9 mouse cellular contexts compared by ENCODE assay signal in the genomic region with DNA sequence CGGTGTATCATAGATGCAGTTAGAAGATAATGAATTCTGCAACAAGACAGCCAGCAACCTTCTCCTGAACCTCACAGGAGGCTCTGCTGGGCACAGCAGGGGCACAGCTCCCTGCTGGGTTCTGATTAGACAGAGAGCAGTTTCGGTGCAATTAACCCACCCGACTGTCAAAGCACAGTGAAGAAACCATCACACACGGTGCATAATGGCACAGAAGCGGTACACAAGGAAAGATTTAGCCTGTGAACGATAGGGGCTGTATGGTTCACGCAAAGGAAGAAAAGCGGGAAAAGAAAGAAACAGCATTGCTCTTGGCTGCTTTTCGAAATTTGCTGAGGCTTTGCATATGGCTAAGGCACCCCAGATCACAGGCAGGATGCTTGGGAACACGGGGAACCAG. TPM values are rescaled to one million over a fixed set of nuclear protein-coding genes. Genes with fewer than 3 reads are reported as not detected.
A peak's percentile ranks its signal among the peaks of the same experiment; 100 is the strongest.
DNase-seq lines count a peak whose midpoint lies in the region; ATAC-seq and TF ChIP-seq lines count a peak whose summit lies in the region.
"Had no signal": no experiment of that assay in that cellular context is flagged by ENCODE, and none has a peak within 500 bp of the region (broad histone marks: within the 10 kb centered on the region; RNA-seq: fewer than 3 reads in every experiment).

No protein-coding gene starts in this region.

- no peak for TF ChIP-seq POLR2A in kidney, adult 2 months (IDR thresholded peaks at IDR 0.05; ENCODE audit: low read depth, low read length)

- H3K4me2 ChIP-seq in forebrain, embryonic 16.5 days (ENCODE audit: low read length), result peak overlapping the region; percentile 29
- H3K4me2 ChIP-seq in midbrain, postnatal 0 days (ENCODE audit: low read depth, low read length, poor library complexity, severe bottlenecking), result no peak overlapping the region

- no peak for DNase-seq in kidney, adult 2 months
- DNase-seq in kidney, postnatal 36 days, result no peak
- DNase-seq in midbrain, postnatal 0 days (ENCODE audit: low spot score), result peak; percentile 35
- no peak for DNase-seq in right cerebral cortex, postnatal 4 days
- DNase-seq: adrenal gland, postnatal 10 days had no signal

- H3K4me1 ChIP-seq in kidney, adult 2 months (ENCODE audit: control insufficient read depth, insufficient read depth, low read length), result peaks cover 4% of the 10 kb centered on the region
- H3K4me1 ChIP-seq in brown adipose tissue, adult 24 weeks (ENCODE audit: control insufficient read depth, insufficient read depth, insufficient read length, low read length), result peaks cover 18% of the 10 kb centered on the region
- H3K4me1 ChIP-seq in forebrain, embryonic 16.5 days (replicated peaks; ENCODE audit: control insufficient read depth, insufficient read depth, low read length), result peaks cover 19% of the 10 kb centered on the region
- H3K4me1 ChIP-seq in midbrain, postnatal 0 days (ENCODE audit: insufficient read depth, low read length), result 0 out of 2 replicates have a peak, but pooled peaks cover 2% of the 10 kb centered on the region

- TF ChIP-seq CTCF in kidney, adult 2 months (conservative IDR thresholded peaks at IDR 0.05; ENCODE audit: insufficient read depth, insufficient read length, low read depth, low read length), result no peak
- TF ChIP-seq CTCF in midbrain, postnatal 0 days (IDR thresholded peaks at IDR 0.05), result peak; percentile 56

- H3K4me3 ChIP-seq in kidney, adult 2 months (ENCODE audit: insufficient read depth, low read depth, low read length), result no peak overlapping the region
- H3K4me3 ChIP-seq in brown adipose tissue, adult 24 weeks (ENCODE audit: insufficient read depth, low read depth, low read length), result no peak overlapping the region
- no peak overlapping the region for H3K4me3 ChIP-seq in forebrain, embryonic 16.5 days (replicated peaks; ENCODE audit: low read length)
- H3K4me3 ChIP-seq in midbrain, postnatal 0 days (ENCODE audit: low read depth, low read length), result no peak overlapping the region

- peak overlapping the region; percentile 86 for H3K27ac ChIP-seq in kidney, adult 2 months (ENCODE audit: insufficient read depth, low read depth, low read length)
- peak overlapping the region; percentile 100 for H3K27ac ChIP-seq in brown adipose tissue, adult 24 weeks (replicated peaks; ENCODE audit: low read depth, low read length)
- peak overlapping the region; percentile 17 for H3K27ac ChIP-seq in forebrain, embryonic 16.5 days (ENCODE audit: low read length)
- peak overlapping the region; percentile 38; the same call in 1 of the 2 replicates for H3K27ac ChIP-seq in midbrain, postnatal 0 days (ENCODE audit: low read depth, low read length)

- no peaks in the 10 kb centered on the region for H3K27me3 ChIP-seq in kidney, adult 2 months (replicated peaks; ENCODE audit: control insufficient read depth, insufficient read depth, low read length)
- no peaks in the 10 kb centered on the region for H3K27me3 ChIP-seq in forebrain, embryonic 16.5 days (replicated peaks; ENCODE audit: control insufficient read depth, insufficient read depth, low read length)
- H3K27me3 ChIP-seq in midbrain, postnatal 0 days (ENCODE audit: insufficient read depth, low read length), result no peaks in the 10 kb centered on the region

- H3K36me3 ChIP-seq in kidney, adult 2 months (ENCODE audit: control insufficient read depth, insufficient read depth, low read length), result no peaks in the 10 kb centered on the region
- H3K36me3 ChIP-seq in forebrain, embryonic 16.5 days (ENCODE audit: control insufficient read depth, insufficient read depth), result no peaks in the 10 kb centered on the region
- no peaks in the 10 kb centered on the region for H3K36me3 ChIP-seq in midbrain, postnatal 0 days (ENCODE audit: insufficient read depth, low read length)

- peak; percentile 87 for ATAC-seq in forebrain, embryonic 16.5 days
- ATAC-seq in midbrain, postnatal 0 days (ENCODE audit: low FRiP score), result no peak
- ATAC-seq in activated CD4-positive, CD25-positive, alpha-beta regulatory T cell, adult 4 months, result no peak
- no peak for ATAC-seq in erythroid progenitor cell, adult 5-6 weeks (replicated peaks; ENCODE audit: low FRiP score, poor library complexity, severe bottlenecking)

- 64% methylated on average over 10 of the region's 10 CpGs for WGBS in kidney, adult 2 months
- 1% methylated on average over 10 of the region's 10 CpGs for WGBS in forebrain, embryonic 16.5 days
- 15% methylated on average over 10 of the region's 10 CpGs for WGBS in midbrain, postnatal 0 days

- no peak overlapping the region; the same call in 1 of the 2 replicates for H3K9ac ChIP-seq in forebrain, embryonic 16.5 days (replicated peaks; ENCODE audit: low read depth, low read length)
- H3K9ac ChIP-seq in midbrain, postnatal 0 days (replicated peaks; ENCODE audit: low read length, poor library complexity, severe bottlenecking), result no peak overlapping the region

- H3K9me3 ChIP-seq in forebrain, embryonic 16.5 days (ENCODE audit: control insufficient read depth, low read length), result no peaks in the 10 kb centered on the region
- no peaks in the 10 kb centered on the region for H3K9me3 ChIP-seq in midbrain, postnatal 0 days (ENCODE audit: low read length)

RNA-seq across cellular contexts. Expression of gene Tmtc1, which starts 52.0 kb away (rescaled TPM):
- polyA plus RNA-seq in kidney, adult 2 months (2012; rRNA removed), result 10.6 and 11.0 TPM in 2 replicates
- 1.9 and 2.4 TPM in 2 replicates for polyA plus RNA-seq in brown adipose tissue, adult 24 weeks (2012; ENCODE audit: insufficient read depth, insufficient read length, missing spikeins)
- 3.9 and 4.0 TPM in 2 replicates for polyA plus RNA-seq in forebrain, embryonic 16.5 days (2015; fragmentation: Nextera tagmentation; extraction: Ambion mirVana)
- 29.4 and 30.9 TPM in 2 replicates for total RNA-seq in midbrain, postnatal 0 days (2014; rRNA removed)
- 1.6 and 2.0 TPM in 2 replicates for polyA plus RNA-seq in midbrain, postnatal 0 days (2015; fragmentation: Nextera tagmentation; extraction: Ambion mirVana)
- under 1 TPM in 1 of 2 experiments, not detected in 1; 0.08 TPM for polyA plus RNA-seq in activated CD4-positive, CD25-positive, alpha-beta regulatory T cell, adult 4 months (2017; shearing (Covaris generic))
- 0.42 TPM in 1 of 2 replicates, not detected in the other for total RNA-seq in erythroid progenitor cell, adult 5-6 weeks (2015; ENCODE audit: low replicate concordance)
- 0.26 and 0.45 TPM in 2 replicates for total RNA-seq in erythroid progenitor cell, adult 5-6 weeks (2017; ENCODE audit: low replicate concordance)

Comparison
In these comparisons a context has a peak if more than half of its experiments do, and no peak if none do; other contexts are left out.
1. H3K27ac ChIP-seq: peak in every context shown above with its lines; median percentile 100 in brown adipose tissue, adult 24 weeks; 86 in kidney, adult 2 months; 38 in midbrain, postnatal 0 days; 17 in forebrain, embryonic 16.5 days.